Mouse (Mus musculus): ENCODE measurements at regions not wholly inside any gene's neighbourhood (a gene's known extent, or its start where the extent isn't known, plus 50 kb on each side); places are given as distances from the start of the nearest gene placed in this dataset.
A peak's percentile ranks its signal among the peaks of the same experiment; 100 is the strongest.

GRCm38 (mm10) chr14:58563082-58563481 is 492.7 kb downstream of the Fgf9 start:
- H3K36me3 ChIP-seq (replicated peaks; ENCODE audit: control insufficient read depth, insufficient read depth), result no peaks in the 10 kb centered on the region
- WGBS, result 88% methylated on average over 2 of the region's 2 CpGs
- no peaks in the 10 kb centered on the region for H3K27me3 ChIP-seq (ENCODE audit: control insufficient read depth, insufficient read depth, low read length)
- no peak overlapping the region for H3K27ac ChIP-seq
- H3K9me3 ChIP-seq (ENCODE audit: control insufficient read depth, low read length), result no peaks in the 10 kb centered on the region
- no peak for ATAC-seq (ENCODE audit: low FRiP score)
- no peak overlapping the region for H3K9ac ChIP-seq
- no peak overlapping the region for H3K4me3 ChIP-seq (replicated peaks; ENCODE audit: low read length)
- no peaks in the 10 kb centered on the region for H3K4me1 ChIP-seq (replicated peaks; ENCODE audit: control insufficient read depth, insufficient read depth, low read length)
- DNase-seq (ENCODE audit: low spot score), result no peak
- H3K4me2 ChIP-seq (replicated peaks), result no peak overlapping the region

GRCm38 (mm10) chr14:58550785-58551184 is 480.4 kb downstream of the Fgf9 start:
- Histone ChIP-seq H3K4me1 (replicated peaks; ENCODE audit: control insufficient read depth, insufficient read depth, low read length) (no peaks in the 10 kb centered on the region), H3K9me3 (ENCODE audit: control insufficient read depth, low read length) (no peaks in the 10 kb centered on the region), H3K27me3 (ENCODE audit: control insufficient read depth, insufficient read depth, low read length) (no peaks in the 10 kb centered on the region), H3K36me3 (replicated peaks; ENCODE audit: control insufficient read depth, insufficient read depth) (no peaks in the 10 kb centered on the region), H3K27ac (no peak overlapping the region), H3K4me3 (replicated peaks; ENCODE audit: low read length) (no peak overlapping the region), H3K4me2 (replicated peaks) (no peak overlapping the region), H3K9ac (no peak overlapping the region)
- ATAC-seq (ENCODE audit: low FRiP score), result no peak
- DNase-seq (ENCODE audit: low spot score), result no peak
- 58% methylated on average over 2 of the region's 2 CpGs for WGBS

- H3K9me3 ChIP-seq (ENCODE audit: control insufficient read depth, low read length), result no peaks in the 10 kb centered on the region
- ATAC-seq (ENCODE audit: low FRiP score) (no peak), DNase-seq (ENCODE audit: low spot score) (no peak)
- no peak overlapping the region for H3K4me3 ChIP-seq (replicated peaks; ENCODE audit: low read length)
- WGBS, result 17% methylated on average over 5 of the region's 5 CpGs
- H3K36me3 ChIP-seq (replicated peaks; ENCODE audit: control insufficient read depth, insufficient read depth), result no peaks in the 10 kb centered on the region
- no peak overlapping the region for H3K9ac ChIP-seq
- H3K27ac ChIP-seq, result no peak overlapping the region
- H3K4me1 ChIP-seq (replicated peaks; ENCODE audit: control insufficient read depth, insufficient read depth, low read length), result no peaks in the 10 kb centered on the region
- no peaks in the 10 kb centered on the region for H3K27me3 ChIP-seq (ENCODE audit: control insufficient read depth, insufficient read depth, low read length)
- H3K4me2 ChIP-seq (replicated peaks), result no peak overlapping the region
These were observed 475.4 kb downstream of the Fgf9 start for GRCm38 (mm10) chr14:58545778-58546177.

GRCm38 (mm10) chr14:58543140-58543767 is 472.9 kb downstream of the Fgf9 start:
- DNase-seq (ENCODE audit: low spot score) (no peak), ATAC-seq (ENCODE audit: low FRiP score) (no peak)
- Histone ChIP-seq H3K4me1 (replicated peaks; ENCODE audit: control insufficient read depth, insufficient read depth, low read length) (no peaks in the 10 kb centered on the region), H3K36me3 (replicated peaks; ENCODE audit: control insufficient read depth, insufficient read depth) (no peaks in the 10 kb centered on the region), H3K27me3 (ENCODE audit: control insufficient read depth, insufficient read depth, low read length) (no peaks in the 10 kb centered on the region), H3K4me2 (replicated peaks) (no peak overlapping the region), H3K27ac (no peak overlapping the region), H3K4me3 (replicated peaks; ENCODE audit: low read length) (no peak overlapping the region), H3K9me3 (ENCODE audit: control insufficient read depth, low read length) (no peaks in the 10 kb centered on the region), H3K9ac (no peak overlapping the region)
- WGBS, result 86% methylated on average over 10 of the region's 10 CpGs

- H3K9me3 ChIP-seq (ENCODE audit: control insufficient read depth, low read length), result no peaks in the 10 kb centered on the region
- 75% methylated on average over 6 of the region's 6 CpGs for WGBS
- no peak for ATAC-seq (ENCODE audit: low FRiP score)
These were observed 467.8 kb downstream of the Fgf9 start for GRCm38 (mm10) chr14:58538135-58538534.

GRCm38 (mm10) chr14:58520976-58521549 is 450.7 kb downstream of the Fgf9 start:
- Histone ChIP-seq H3K9me3 (ENCODE audit: control insufficient read depth, low read length) (no peaks in the 10 kb centered on the region), H3K36me3 (replicated peaks; ENCODE audit: control insufficient read depth, insufficient read depth) (no peaks in the 10 kb centered on the region), H3K4me2 (replicated peaks) (no peak overlapping the region), H3K27ac (no peak overlapping the region), H3K4me3 (replicated peaks; ENCODE audit: low read length) (no peak overlapping the region), H3K9ac (no peak overlapping the region), H3K4me1 (replicated peaks; ENCODE audit: control insufficient read depth, insufficient read depth, low read length) (no peaks in the 10 kb centered on the region), H3K27me3 (ENCODE audit: control insufficient read depth, insufficient read depth, low read length) (no peaks in the 10 kb centered on the region)
- ATAC-seq (ENCODE audit: low FRiP score) (no peak), DNase-seq (ENCODE audit: low spot score) (peak; percentile 58)
- WGBS, result 62% methylated on average over 5 of the region's 5 CpGs

More at GRCm38 (mm10) chr14:58538135-58538534, 467.8 kb downstream of the Fgf9 start:
- Histone ChIP-seq H3K4me2 (replicated peaks) (no peak overlapping the region), H3K4me1 (replicated peaks; ENCODE audit: control insufficient read depth, insufficient read depth, low read length) (no peaks in the 10 kb centered on the region), H3K27ac (no peak overlapping the region), H3K36me3 (replicated peaks; ENCODE audit: control insufficient read depth, insufficient read depth) (no peaks in the 10 kb centered on the region), H3K9ac (no peak overlapping the region), H3K27me3 (ENCODE audit: control insufficient read depth, insufficient read depth, low read length) (no peaks in the 10 kb centered on the region), H3K4me3 (replicated peaks; ENCODE audit: low read length) (no peak overlapping the region)
- no peak for DNase-seq (ENCODE audit: low spot score)

GRCm38 (mm10) chr14:58520384-58520783 is 450.0 kb downstream of the Fgf9 start:
- H3K4me1 ChIP-seq (replicated peaks; ENCODE audit: control insufficient read depth, insufficient read depth, low read length), result no peaks in the 10 kb centered on the region
- H3K27ac ChIP-seq, result no peak overlapping the region
- no peak overlapping the region for H3K9ac ChIP-seq
- H3K9me3 ChIP-seq (ENCODE audit: control insufficient read depth, low read length), result no peaks in the 10 kb centered on the region
- H3K4me2 ChIP-seq (replicated peaks), result no peak overlapping the region
- no peaks in the 10 kb centered on the region for H3K36me3 ChIP-seq (replicated peaks; ENCODE audit: control insufficient read depth, insufficient read depth)
- 41% methylated on average over 5 of the region's 5 CpGs for WGBS
- no peaks in the 10 kb centered on the region for H3K27me3 ChIP-seq (ENCODE audit: control insufficient read depth, insufficient read depth, low read length)
- no peak overlapping the region for H3K4me3 ChIP-seq (replicated peaks; ENCODE audit: low read length)
- ATAC-seq (ENCODE audit: low FRiP score) (no peak), DNase-seq (ENCODE audit: low spot score) (no peak)

GRCm38 (mm10) chr14:58519086-58519485 is 448.7 kb downstream of the Fgf9 start:
- no peaks in the 10 kb centered on the region for H3K36me3 ChIP-seq (replicated peaks; ENCODE audit: control insufficient read depth, insufficient read depth)
- 91% methylated on average over 1 of the region's 1 CpGs for WGBS
- H3K9me3 ChIP-seq (ENCODE audit: control insufficient read depth, low read length), result no peaks in the 10 kb centered on the region
- H3K4me3 ChIP-seq (replicated peaks; ENCODE audit: low read length), result no peak overlapping the region
- no peak overlapping the region for H3K27ac ChIP-seq
- no peak overlapping the region for H3K4me2 ChIP-seq (replicated peaks)
- no peak for DNase-seq (ENCODE audit: low spot score)
- H3K27me3 ChIP-seq (ENCODE audit: control insufficient read depth, insufficient read depth, low read length), result no peaks in the 10 kb centered on the region
- H3K4me1 ChIP-seq (replicated peaks; ENCODE audit: control insufficient read depth, insufficient read depth, low read length), result no peaks in the 10 kb centered on the region
- H3K9ac ChIP-seq, result no peak overlapping the region
- no peak for ATAC-seq (ENCODE audit: low FRiP score)

GRCm38 (mm10) chr14:58516543-58516942 is 446.2 kb downstream of the Fgf9 start:
- no peaks in the 10 kb centered on the region for H3K36me3 ChIP-seq (replicated peaks; ENCODE audit: control insufficient read depth, insufficient read depth)
- WGBS, result 66% methylated on average over 4 of the region's 4 CpGs
- DNase-seq (ENCODE audit: low spot score) (no peak), ATAC-seq (ENCODE audit: low FRiP score) (no peak)
- H3K9me3 ChIP-seq (ENCODE audit: control insufficient read depth, low read length), result no peaks in the 10 kb centered on the region
- no peak overlapping the region for H3K9ac ChIP-seq
- H3K27ac ChIP-seq, result no peak overlapping the region
- H3K4me3 ChIP-seq (replicated peaks; ENCODE audit: low read length), result no peak overlapping the region
- no peaks in the 10 kb centered on the region for H3K4me1 ChIP-seq (replicated peaks; ENCODE audit: control insufficient read depth, insufficient read depth, low read length)
- no peak overlapping the region for H3K4me2 ChIP-seq (replicated peaks)
- H3K27me3 ChIP-seq (ENCODE audit: control insufficient read depth, insufficient read depth, low read length), result no peaks in the 10 kb centered on the region

GRCm38 (mm10) chr14:58512177-58512576 is 441.8 kb downstream of the Fgf9 start:
- H3K36me3 ChIP-seq (replicated peaks; ENCODE audit: control insufficient read depth, insufficient read depth), result no peaks in the 10 kb centered on the region
- no peak overlapping the region for H3K4me2 ChIP-seq (replicated peaks)
- no peaks in the 10 kb centered on the region for H3K4me1 ChIP-seq (replicated peaks; ENCODE audit: control insufficient read depth, insufficient read depth, low read length)
- no peak overlapping the region for H3K27ac ChIP-seq
- DNase-seq (ENCODE audit: low spot score) (no peak), ATAC-seq (ENCODE audit: low FRiP score) (no peak)
- no peak overlapping the region for H3K4me3 ChIP-seq (replicated peaks; ENCODE audit: low read length)
- H3K27me3 ChIP-seq (ENCODE audit: control insufficient read depth, insufficient read depth, low read length), result no peaks in the 10 kb centered on the region
- H3K9me3 ChIP-seq (ENCODE audit: control insufficient read depth, low read length), result no peaks in the 10 kb centered on the region
- no peak overlapping the region for H3K9ac ChIP-seq
- WGBS, result 91% methylated on average over 6 of the region's 6 CpGs

All from hindbrain, embryonic 14.5 days (tissue).